Mouse (Mus musculus) mature B cell (primary cell): Measurements from ENCODE around the gene Ring1.

ENCODE experiments used
- in situ Hi-C: fragments of 300-500 bp; cut with MboI; formaldehyde crosslinking; loops from 2 replicates; pipeline ENCODE4 v1.14.3; 2019

The Ring1 gene

DNA sequence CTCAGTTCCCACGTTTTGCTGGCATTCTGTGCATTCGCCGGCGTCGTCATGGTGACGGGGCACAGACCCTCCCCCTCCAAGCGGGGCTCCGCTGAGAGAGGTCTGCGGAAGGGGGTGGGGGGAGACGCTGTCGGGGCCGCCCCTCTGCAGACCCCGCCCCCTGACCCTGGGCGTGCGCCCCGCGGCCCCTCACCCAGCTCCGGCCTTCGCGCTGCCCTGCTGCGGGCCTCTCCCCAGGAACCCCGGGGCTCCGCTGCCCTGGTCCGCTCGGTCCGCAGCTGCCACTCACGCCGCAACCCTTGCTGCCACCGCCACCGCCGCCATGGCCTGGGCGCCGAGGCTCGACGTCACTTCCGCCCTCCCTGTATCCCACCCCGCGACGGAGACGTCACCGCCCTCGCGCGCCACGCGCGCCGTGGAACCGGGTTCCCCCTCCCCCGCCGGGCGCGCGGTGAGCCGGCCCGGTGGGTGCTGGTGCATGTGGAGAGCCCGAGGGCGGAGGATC lies at the start of gene Ring1:
TSS of gene Ring1 (minus strand) at position 364 of the 505 bp plus-strand sequence.
- in situ Hi-C loops = no loop called here

DNA sequence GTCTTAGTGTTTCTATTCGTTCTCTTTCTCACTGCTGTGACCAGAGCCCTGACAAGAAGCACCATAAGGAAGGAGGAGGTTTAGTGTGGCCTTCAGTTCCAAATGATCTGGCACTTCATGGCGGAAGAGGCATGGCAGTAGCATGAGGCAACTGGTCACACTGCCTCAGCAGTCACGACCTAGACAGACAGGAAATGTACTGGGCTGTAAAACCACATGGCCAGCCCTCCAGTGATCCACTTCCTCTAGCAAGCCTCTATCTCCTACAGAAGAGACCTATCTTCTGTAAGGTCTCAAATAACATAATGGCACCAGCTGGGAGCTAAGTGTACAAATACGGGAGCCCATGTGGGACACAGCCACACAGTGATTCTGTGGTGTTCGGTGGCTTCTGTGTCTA lies 47.6 kb upstream of the Ring1 start:
- in situ Hi-C loops = loop anchor here (10.0 kb wide), 1 partner anchor 163 kb away; the partner anchor contains the start of gene H2-Ob

DNA sequence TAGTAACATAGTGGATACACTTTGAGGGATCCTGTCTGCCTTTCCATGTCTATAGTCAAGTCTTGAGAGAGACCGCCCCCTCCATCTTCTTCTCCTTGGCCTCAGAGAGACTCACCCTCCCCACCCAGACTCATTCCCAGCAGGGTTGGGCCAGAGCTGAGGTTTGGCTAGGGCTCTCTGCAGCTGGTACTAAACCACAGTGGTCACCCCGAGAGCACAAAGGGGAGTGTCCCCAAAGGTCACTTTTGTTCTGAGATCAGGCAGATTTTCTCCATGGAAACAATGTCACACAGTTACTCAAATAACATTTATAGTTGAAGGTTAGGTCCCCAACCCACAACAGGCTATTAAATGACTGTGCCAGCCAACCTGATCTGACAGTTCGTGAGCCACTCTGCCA lies 44.4 kb upstream of the Ring1 start:
- in situ Hi-C loops = no loop called here

DNA sequence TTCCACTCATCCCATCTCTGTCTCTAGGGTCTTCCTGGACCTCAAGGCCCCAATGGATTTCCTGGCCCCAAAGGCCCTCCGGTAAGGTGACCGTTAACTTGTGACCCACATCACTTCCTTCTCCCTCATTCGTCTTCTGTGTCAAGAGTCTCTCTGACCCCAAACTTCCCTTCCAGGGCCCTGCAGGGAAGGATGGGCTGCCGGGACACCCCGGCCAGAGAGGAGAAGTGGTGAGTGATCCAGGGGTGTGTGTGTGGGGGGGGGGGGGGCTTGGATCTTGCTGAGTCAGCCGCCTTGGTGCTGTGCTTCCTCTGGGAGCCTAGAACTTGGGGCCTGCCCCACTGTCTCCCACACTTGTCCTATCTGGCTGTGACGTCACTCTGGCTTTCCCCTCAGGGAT lies 32.7 kb upstream of the Ring1 start:
- in situ Hi-C loops = no loop called here

DNA sequence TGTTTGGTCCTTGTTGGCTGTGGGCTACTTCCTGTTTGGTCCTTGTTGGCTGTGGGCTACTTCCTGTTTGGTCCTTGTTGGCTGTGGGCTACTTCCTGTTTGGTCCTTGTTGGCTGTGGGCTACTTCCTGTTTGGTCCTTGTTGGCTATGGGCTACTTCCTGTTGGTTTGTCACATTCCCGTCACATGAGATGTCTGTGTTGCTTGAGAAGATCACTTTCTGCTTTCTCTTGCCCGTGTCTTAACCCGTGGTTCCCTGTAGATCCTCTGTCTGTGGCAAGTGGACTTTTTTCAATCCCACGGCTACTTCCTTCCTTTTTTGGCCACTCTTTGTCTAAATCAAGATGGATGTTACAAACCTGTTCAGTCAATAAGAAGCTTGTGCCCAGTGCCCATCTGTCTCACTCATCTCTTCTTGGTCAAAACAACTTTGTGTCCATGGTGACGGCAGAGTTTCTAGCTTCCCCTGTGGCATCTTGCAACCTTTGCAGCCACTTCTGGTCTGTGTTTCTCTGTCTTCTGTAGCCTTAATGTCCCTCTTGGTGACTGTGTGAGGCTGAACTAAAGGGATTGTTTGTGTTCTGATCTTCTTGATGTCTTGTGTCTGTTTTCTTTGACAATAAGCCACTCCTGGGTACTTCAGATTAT lies 23.0 kb upstream of the Ring1 start:
- in situ Hi-C loops = no loop called here

DNA sequence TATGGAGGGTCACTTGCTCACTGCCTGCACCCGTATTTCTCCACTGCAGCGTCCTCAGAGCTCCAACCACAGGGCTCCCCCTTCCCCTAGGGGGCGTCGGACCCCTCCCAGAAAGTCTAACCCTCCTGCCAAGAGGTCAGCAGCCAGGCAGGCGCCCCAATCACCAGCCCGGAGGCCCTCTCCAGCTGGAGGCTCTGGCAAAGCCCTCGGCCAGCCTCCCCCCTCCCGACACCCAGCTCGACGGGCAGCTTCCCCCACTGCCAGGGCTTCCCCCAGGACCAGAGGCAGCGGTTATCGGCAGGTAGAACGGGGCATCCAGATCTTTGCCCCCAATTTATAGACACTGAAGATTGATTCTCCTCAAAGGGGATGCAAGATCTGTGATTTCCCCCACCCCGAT lies 21.5 kb upstream of the Ring1 start:
- in situ Hi-C loops = no loop called here

DNA sequence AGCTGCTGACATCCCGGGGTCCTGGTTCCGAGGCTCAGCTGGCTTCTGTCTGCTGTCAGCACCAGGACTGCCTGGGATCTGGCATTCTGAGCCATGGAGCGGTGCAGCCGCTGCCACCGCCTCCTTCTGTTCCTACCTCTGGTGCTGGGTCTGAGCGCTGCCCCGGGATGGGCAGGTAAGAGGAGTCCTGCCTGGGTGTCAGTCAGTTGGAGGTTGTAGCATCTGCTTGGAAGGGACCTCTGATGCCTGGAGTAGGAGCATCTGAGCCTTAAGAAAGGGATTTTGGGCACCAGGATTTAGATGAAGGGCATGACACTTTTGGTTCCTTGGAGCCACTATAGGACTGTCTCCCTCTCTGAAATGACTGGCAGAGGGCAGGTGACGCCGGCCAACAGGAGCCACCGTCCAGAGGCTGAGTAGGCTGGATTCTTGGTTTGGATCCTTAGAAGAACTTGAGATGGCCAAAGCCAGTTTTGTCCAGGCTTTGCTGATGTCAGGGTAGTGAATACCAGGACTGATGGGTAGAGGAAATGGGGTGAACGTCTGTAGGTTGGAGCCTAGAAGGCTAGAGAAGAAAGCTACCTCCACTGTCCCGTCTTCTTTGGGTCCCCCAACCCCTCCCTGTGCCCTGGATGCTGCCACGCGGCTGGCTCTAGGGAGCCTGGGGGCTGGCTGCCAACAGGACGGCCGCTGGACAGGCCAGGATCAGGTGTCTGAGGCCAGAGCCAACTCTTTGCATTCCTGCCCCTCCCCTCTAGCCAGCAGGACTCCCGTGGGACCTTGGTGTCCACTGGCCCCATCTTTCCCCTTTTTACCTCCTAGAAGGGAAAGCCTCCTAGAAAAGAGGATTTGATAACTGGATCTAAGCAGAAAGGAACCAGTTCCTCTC lies 15.3 kb upstream of the Ring1 start:
- in situ Hi-C loops = no loop called here

DNA sequence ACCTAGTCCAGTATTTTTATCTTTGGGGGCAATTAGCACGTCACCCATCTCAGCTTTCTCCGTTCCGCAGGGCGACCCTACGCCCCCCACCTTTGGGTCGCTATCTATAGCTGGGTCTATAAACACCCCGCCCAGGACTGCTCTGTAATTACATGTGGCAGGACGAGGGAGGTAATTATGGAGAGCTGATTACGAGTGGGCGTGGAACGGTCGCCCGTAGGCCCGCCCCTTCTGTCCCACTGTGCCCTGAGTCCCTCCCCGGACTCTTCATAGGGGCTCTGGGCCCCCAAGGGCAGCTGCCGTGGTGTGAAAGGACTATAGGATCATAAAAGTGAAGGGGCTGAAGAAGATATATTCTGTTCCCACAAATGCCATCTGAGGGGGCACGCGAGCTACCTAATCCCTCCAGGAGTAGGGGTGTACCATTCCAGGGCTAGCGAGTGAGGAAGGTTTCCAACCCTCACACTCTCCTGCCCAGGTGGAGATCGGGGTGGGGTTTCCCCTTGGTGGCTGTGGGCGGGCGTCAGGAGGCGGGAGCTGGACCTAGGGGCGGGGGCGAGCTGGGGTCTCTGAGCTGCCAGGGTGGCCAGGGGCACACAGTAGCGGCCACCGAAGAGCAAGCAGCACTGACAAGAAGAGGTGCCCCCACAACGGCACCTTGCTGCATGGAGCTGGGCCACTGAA lies 14.5 kb upstream of the Ring1 start, which contains the start of gene Col11a2:
TSS of gene Col11a2 (plus strand) at position 560 of the 684 bp plus-strand sequence.
- in situ Hi-C loops = no loop called here

DNA sequence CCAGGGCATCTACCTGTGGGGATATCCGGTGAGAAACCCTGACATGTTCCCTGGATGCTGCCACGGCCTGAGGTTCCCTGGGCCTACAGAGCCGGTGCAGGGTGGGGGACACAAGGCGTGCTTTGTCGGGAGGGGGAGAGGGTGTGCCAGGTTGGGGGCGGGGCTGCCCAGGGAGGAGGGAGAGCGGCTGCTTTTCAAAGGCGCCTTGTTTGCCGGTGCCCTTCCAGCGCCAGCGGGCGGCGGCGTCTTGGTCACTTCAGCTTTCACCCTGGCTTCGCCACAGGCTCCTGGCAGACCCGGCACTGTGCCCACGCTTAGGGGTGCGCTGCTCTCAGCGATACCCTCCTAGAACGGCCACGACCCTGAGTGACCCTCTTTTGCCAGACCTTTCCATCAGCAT lies 14.0 kb upstream of the Ring1 start:
- in situ Hi-C loops = no loop called here

DNA sequence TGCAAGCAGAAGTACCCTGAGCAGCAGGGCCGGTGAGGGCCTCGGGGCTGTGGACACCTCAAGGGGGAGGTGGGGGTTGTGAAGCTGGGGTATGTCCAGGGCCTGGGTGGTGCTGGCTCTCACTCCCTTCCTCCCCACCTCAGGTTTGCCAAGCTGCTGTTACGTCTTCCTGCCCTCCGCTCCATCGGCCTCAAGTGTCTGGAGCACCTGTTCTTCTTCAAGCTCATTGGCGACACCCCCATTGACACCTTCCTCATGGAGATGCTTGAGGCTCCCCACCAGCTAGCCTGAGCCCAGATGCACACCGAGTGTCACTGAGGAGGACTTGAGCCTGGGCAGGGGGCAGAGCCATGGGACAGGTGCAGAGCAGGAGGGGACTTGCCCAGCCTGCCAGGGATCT lies 12.8 kb upstream of the Ring1 start:
- in situ Hi-C loops = no loop called here

DNA sequence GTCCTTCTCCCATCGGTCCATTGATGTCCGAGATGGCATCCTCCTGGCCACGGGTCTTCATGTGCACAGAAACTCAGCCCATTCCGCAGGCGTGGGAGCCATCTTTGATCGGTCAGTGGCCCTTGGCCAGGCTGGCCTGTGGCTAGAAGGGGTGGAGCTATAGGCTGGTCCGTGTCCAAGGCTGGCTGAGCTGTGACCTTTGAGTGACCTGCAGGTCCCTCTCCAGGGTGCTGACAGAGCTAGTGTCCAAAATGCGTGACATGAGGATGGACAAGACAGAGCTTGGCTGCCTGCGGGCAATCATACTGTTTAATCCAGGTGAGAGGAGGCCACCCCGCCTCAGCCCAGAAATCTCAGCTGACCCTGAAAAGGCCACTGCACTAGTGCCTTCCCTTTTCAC lies 12.2 kb upstream of the Ring1 start:
- in situ Hi-C loops = no loop called here

DNA sequence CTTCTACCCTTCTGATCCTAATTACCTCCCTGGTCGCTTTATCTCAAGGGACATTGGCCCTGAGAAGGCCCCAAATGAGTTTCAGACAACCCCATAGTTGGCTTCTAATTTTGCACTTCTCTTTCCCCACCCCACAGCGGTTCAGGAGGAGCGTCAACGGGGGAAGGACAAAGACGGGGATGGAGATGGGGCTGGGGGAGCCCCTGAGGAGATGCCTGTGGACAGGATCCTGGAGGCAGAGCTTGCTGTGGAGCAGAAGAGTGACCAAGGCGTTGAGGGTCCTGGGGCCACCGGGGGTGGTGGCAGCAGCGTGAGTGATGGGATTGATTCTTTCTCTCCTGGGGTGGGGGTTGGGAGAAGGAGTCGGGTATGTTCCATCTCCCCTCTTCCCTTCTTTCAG lies 11.0 kb upstream of the Ring1 start:
- in situ Hi-C loops = no loop called here

DNA sequence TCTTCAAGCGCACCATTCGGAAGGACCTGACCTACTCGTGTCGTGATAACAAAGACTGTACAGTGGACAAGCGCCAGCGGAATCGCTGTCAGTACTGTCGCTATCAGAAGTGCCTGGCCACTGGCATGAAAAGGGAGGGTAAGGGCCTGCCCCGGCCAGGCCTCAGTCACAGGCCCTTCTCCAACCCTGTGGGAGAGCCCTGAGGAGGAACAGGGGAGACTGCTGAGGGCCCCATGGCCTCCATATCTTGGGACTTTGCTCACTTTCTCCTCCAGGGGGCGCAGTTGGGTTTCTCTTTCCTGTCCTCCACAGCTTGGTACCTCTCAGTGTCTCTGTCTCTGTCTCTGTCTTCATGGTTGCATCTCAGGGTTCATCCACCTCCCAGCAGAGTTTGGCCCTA lies 9.6 kb upstream of the Ring1 start:
- in situ Hi-C loops = no loop called here

DNA sequence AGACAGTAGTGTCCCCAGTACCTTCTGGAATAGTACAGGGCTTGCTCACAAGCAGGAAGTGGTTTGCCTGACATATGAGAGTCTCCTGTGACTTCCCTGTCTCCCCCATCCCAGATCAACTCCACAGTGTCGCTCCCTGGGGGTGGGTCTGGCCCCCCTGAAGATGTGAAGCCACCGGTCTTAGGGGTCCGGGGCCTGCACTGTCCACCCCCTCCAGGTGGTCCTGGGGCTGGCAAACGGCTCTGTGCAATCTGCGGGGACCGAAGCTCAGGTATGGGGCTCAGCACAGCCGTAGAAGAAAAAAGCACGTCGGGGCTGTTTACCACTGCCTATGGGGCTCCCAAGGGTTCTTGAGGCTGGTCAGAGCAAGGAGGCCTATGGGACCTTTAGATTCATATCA lies 9.0 kb upstream of the Ring1 start:
- in situ Hi-C loops = no loop called here

DNA sequence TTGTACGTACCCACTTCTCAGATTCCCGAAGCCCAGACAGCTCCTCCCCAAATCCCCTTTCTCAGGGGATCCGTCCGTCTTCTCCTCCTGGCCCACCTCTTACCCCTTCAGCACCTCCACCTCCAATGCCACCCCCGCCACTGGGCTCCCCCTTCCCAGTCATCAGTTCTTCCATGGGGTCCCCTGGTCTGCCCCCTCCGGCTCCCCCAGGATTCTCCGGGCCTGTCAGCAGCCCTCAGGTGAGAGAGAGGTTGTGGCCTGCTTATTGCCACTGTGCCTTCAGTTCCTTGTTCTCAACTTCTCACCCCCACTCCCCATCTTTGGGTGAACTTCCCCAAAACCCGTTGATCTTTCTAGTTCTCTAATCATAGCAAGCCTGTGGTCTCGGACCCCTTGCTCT lies 8.3 kb upstream of the Ring1 start:
- in situ Hi-C loops = no loop called here

DNA sequence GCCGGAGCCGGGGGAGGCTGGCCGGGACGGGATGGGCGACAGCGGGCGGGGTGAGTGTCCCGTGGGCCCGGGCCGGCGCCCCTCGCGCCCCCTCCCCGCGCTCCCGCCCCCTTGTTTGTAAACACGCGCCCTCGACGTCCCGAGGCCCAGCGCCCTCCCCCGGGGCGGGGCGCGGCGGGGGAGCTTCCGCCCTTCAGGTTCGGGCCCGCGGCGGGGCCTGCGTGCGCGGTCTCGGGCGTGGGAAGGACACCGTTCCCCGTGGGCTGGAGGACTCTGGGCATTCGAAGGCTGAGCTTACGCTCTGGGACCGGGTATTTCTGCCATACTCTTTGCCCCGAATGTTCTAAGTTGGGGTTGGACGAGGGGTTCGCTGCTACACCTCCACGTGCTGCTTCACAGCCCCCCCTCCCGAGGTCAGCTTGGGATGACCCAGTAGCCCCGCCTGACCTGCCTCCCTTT lies 7.7 kb upstream of the Ring1 start:
- in situ Hi-C loops = no loop called here

DNA sequence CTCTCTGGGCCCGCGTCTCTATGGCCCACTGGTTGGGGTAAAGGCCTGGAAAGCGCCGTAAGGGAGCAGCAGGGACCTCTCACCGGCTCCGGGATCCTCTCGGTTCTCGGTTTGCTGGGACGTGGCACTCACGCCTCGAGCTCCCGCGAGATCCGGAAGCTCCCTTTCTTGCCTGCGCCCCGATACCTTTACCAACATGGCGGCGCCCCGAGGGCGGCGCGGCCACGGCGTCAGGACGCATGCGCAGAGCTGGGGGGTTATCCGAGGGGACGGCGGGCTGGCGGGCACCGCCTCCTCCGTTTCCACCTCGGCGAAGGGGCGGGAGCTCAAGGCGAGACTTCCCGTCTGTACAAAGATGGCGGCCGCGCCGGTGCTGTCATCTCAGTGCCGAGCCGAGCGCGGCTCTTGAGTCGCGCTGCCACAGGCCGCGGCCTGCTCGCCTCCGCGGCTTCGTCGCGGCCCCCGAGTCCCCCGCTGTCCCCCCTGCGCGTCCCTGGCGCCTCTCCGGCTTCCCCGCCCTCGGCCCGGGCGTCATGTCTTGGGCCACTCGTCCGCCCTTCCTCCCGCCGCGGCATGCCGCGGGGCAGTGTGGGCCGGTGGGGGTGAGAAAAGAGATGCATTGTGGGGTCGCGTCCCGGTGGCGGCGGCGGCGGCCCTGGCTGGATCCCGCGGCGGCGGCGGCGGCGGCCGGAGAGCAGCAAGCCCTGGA lies 7.1 kb upstream of the Ring1 start, which contains the start of the genes Slc39a7 and Rxrb:
TSS of gene Slc39a7 (minus strand) at position 218 of the 709 bp plus-strand sequence.
TSS of gene Rxrb (plus strand) at position 348 of the 709 bp plus-strand sequence.
- in situ Hi-C loops = no loop called here

DNA sequence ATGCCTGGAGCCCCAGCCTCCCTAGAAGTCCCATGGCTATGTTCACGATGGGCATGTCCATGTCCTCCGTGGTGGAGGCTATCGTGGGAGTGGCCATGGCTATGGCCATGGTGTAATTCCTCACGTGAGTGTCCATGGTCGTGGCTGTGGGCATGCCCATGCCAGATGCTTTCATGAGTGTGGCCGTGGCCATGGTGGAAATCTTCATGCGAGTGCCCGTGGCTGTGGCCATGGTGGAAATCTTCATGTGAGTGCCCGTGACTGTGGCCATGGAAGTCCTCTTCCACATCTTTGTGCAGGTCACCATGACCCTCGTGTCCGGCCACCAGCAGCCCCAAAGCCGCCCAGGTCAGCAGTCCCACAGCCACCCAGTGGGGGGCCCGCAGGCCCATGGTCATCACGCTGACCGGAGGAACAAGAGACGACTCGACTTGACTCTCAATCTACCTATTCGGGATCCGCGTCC lies 6.4 kb upstream of the Ring1 start:
- in situ Hi-C loops = no loop called here

DNA sequence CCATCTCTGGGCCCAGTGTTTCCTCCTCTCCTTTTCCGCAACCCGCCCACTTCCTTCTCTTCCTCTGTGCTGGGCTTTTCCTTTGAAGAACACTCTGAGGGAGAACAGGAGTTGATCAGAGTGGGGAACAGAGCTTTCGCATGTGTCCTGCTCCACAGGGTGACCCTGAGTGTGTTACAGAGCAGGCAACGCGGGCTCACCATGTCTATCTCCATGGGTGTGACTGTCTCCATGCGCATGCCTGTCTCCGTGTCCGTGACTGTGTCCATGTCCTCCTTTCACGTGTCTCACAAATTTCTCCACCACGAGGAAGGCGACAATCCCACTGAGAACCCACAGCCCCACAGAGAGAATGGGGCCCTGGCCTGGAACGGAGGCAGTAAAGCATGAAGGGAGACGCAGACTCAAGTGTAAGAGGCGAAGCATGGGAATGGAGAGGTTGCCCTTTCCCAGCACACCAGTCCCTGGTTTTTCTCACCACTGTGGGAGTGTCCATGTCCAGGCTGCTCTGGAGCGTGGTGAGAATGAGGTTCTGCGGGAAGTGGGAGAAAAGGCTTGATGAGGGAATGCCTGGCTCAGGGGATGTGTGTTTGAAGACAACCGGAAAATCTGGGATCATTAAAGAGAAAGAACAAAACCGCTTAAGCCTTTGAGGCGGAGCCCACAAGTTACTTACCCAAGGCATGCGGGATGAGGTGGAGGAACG lies 5.6 kb upstream of the Ring1 start:
- in situ Hi-C loops = no loop called here

DNA sequence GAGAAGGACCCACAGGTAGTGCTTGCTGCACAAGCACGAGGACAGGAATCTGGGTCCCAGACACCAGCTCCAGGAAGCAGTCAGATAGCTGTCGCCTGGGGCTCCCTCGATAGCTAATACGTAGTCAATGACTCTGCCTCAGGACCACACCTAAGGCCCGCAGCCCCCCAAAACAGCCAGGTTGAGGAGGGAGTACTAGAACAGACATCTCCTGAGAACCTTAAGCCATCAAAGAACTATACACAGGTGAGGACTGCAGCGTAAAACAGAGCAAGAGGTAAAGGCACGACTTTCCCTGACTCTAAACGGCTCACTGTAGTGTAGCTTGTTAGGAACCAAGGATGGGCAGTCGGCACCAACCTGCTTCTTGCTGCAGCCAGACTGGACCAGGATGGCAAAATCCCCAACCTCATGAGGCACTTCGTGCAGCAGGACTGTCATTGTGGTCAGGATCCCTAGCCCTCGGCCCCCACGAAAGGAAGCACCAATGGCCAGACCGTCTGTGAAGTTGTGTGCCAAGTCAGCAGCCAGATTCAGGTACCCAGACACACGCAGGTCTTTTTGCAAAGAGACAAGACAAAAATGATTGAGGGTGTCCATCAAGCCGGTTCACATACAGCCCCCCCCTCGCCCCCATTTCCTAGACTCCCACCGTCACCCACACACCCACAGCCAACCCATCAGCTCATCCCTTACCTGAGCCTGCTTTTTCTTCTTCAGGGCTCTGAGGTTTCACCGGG lies 4.8 kb upstream of the Ring1 start:
- in situ Hi-C loops = no loop called here
